Mouse (Mus musculus): ENCODE measurements around the gene Fndc3a. TPM values are rescaled to one million over a fixed set of nuclear protein-coding genes. Genes with fewer than 3 reads are reported as not detected.

Fndc3a gene
- total and polyA plus RNA-seq, 3 experiments = 9.2 to 14.5 (median 13.6) TPM

- Histone ChIP-seq H3K27ac (no peak overlapping the region), H3K79me2 (replicated peaks; ENCODE audit: control insufficient read depth, insufficient read depth, low read length) (no peaks in the 10 kb centered on the region), H3K9ac (ENCODE audit: low read depth, low read length) (no peak overlapping the region), H3K27me3 (ENCODE audit: control insufficient read depth, insufficient read depth, low read length) (no peaks in the 10 kb centered on the region), H3K4me3 (no peak overlapping the region), H3K36me3 (ENCODE audit: control insufficient read depth, insufficient read depth, low read length) (no peaks in the 10 kb centered on the region), H3K4me1 (ENCODE audit: control insufficient read depth, insufficient read depth, low read length) (no peaks in the 10 kb centered on the region)
- WGBS = 82% methylated on average over 4 of the region's 4 CpGs
- intact Hi-C loops (cut with DNase I) = no loop called here
- TF ChIP-seq CTCF (IDR thresholded peaks at IDR 0.05) (no peak), POLR2A (IDR thresholded peaks at IDR 0.05; ENCODE audit: insufficient read depth, low read depth, low read length) (no peak), EP300 (IDR thresholded peaks at IDR 0.05; ENCODE audit: insufficient read depth, low read depth, low read length) (no peak)
- DNase-seq = no peak
Measured at GRCm38 (mm10) chr14:72716175-72716574, 6.4 kb upstream of the Fndc3a start.

- intact Hi-C loops (cut with DNase I) = no loop called here
- WGBS = 47% methylated on average over 4 of the region's 4 CpGs
- Histone ChIP-seq H3K9ac (ENCODE audit: low read depth, low read length) (no peak overlapping the region), H3K4me1 (ENCODE audit: control insufficient read depth, insufficient read depth, low read length) (no peaks in the 10 kb centered on the region; the same call in 1 of the 2 replicates), H3K36me3 (ENCODE audit: control insufficient read depth, insufficient read depth, low read length) (no peaks in the 10 kb centered on the region; the same call in 1 of the 2 replicates), H3K4me3 (no peak overlapping the region; the same call in 1 of the 2 replicates), H3K79me2 (replicated peaks; ENCODE audit: control insufficient read depth, insufficient read depth, low read length) (no peaks in the 10 kb centered on the region; the same call in none of the 2 replicates), H3K27ac (no peak overlapping the region), H3K27me3 (ENCODE audit: control insufficient read depth, insufficient read depth, low read length) (no peaks in the 10 kb centered on the region)
- no peak for TF ChIP-seq POLR2A (IDR thresholded peaks at IDR 0.05; ENCODE audit: insufficient read depth, low read depth, low read length)
- no peak for TF ChIP-seq CTCF (IDR thresholded peaks at IDR 0.05)
- no peak for TF ChIP-seq EP300 (IDR thresholded peaks at IDR 0.05; ENCODE audit: insufficient read depth, low read depth, low read length)
- no peak for DNase-seq
Measured at GRCm38 (mm10) chr14:72711130-72711529, 1.3 kb upstream of the Fndc3a start.

- H3K27me3 ChIP-seq (ENCODE audit: control insufficient read depth, insufficient read depth, low read length) = no peaks in the 10 kb centered on the region
- peak; percentile 54 to 69 for DNase-seq
- peak overlapping the region; percentile 86 for H3K27ac ChIP-seq
- no peaks in the 10 kb centered on the region; the same call in 1 of the 2 replicates for H3K36me3 ChIP-seq (ENCODE audit: control insufficient read depth, insufficient read depth, low read length)
- whole genome bisulfite sequencing = 2% methylated on average over 38 of the region's 38 CpGs
- intact Hi-C loops (cut with DNase I) = no loop called here
- peak overlapping the region; percentile 89 for H3K9ac ChIP-seq (ENCODE audit: low read depth, low read length)
- H3K79me2 ChIP-seq (replicated peaks; ENCODE audit: control insufficient read depth, insufficient read depth, low read length) = no peaks in the 10 kb centered on the region; the same call in none of the 2 replicates
- H3K4me3 ChIP-seq = peak overlapping the region; percentile 75
- TF ChIP-seq CTCF (IDR thresholded peaks at IDR 0.05) (no peak), EP300 (IDR thresholded peaks at IDR 0.05; ENCODE audit: insufficient read depth, low read depth, low read length) (no peak), POLR2A (IDR thresholded peaks at IDR 0.05; ENCODE audit: insufficient read depth, low read depth, low read length) (no peak)
- no peaks in the 10 kb centered on the region; the same call in 1 of the 2 replicates for H3K4me1 ChIP-seq (ENCODE audit: control insufficient read depth, insufficient read depth, low read length)
Measured at GRCm38 (mm10) chr14:72710341-72711027, 681 bp upstream of the Fndc3a start.

- Histone ChIP-seq H3K36me3 (ENCODE audit: control insufficient read depth, insufficient read depth, low read length) (no peaks in the 10 kb centered on the region; the same call in 1 of the 2 replicates), H3K79me2 (replicated peaks; ENCODE audit: control insufficient read depth, insufficient read depth, low read length) (no peaks in the 10 kb centered on the region; the same call in none of the 2 replicates), H3K4me3 (peak overlapping the region; percentile 75), H3K9ac (ENCODE audit: low read depth, low read length) (peak overlapping the region; percentile 84), H3K4me1 (ENCODE audit: control insufficient read depth, insufficient read depth, low read length) (no peaks in the 10 kb centered on the region; the same call in 1 of the 2 replicates), H3K27ac (peak overlapping the region; percentile 86), H3K27me3 (ENCODE audit: control insufficient read depth, insufficient read depth, low read length) (no peaks in the 10 kb centered on the region)
- TF ChIP-seq CTCF (IDR thresholded peaks at IDR 0.05) = peak; percentile 20; the same call in 1 of the 2 replicates
- no peak for TF ChIP-seq EP300 (IDR thresholded peaks at IDR 0.05; ENCODE audit: insufficient read depth, low read depth, low read length)
- 1% methylated on average over 70 of the region's 70 CpGs for WGBS
- intact Hi-C loops (cut with DNase I) = loop anchor here (1.0 kb wide), 2 partner anchors 106 to 274 kb away; no protein-coding TSS in a partner anchor
- no peak for DNase-seq
Measured at GRCm38 (mm10) chr14:72709091-72709709, 603 bp downstream of the Fndc3a start.

GRCm38 (mm10) chr14:72708581-72708991, 1.2 kb downstream of the Fndc3a start:
- Histone ChIP-seq H3K4me3 (peak overlapping the region; percentile 24; the same call in 1 of the 2 replicates), H3K4me1 (ENCODE audit: control insufficient read depth, insufficient read depth, low read length) (no peaks in the 10 kb centered on the region; the same call in 1 of the 2 replicates), H3K36me3 (ENCODE audit: control insufficient read depth, insufficient read depth, low read length) (no peaks in the 10 kb centered on the region; the same call in 1 of the 2 replicates), H3K27me3 (ENCODE audit: control insufficient read depth, insufficient read depth, low read length) (no peaks in the 10 kb centered on the region), H3K27ac (no peak overlapping the region), H3K9ac (ENCODE audit: low read depth, low read length) (no peak overlapping the region), H3K79me2 (replicated peaks; ENCODE audit: control insufficient read depth, insufficient read depth, low read length) (no peaks in the 10 kb centered on the region; the same call in none of the 2 replicates)
- intact Hi-C loops (cut with DNase I) = no loop called here
- DNase-seq = no peak
- TF ChIP-seq EP300 (IDR thresholded peaks at IDR 0.05; ENCODE audit: insufficient read depth, low read depth, low read length) (no peak), CTCF (IDR thresholded peaks at IDR 0.05) (no peak), POLR2A (IDR thresholded peaks at IDR 0.05; ENCODE audit: insufficient read depth, low read depth, low read length) (no peak)
- 26% methylated on average over 11 of the region's 11 CpGs for WGBS

All from heart, adult 2 months (tissue).